Mouse (Mus musculus) hindlimb bud, embryonic 11.5 days (tissue): ENCODE results near the gene Cacna1a.
A peak's percentile ranks its signal among the peaks of the same experiment; 100 is the strongest.

Experiments used
- DNase-seq: peaks from one replicate; pipeline ENCODE4 v3.0.0-alpha.2; 2012; ENCODE audit warnings: low read depth, low spot score; ENCODE audit errors: extremely low spot score

Cacna1a gene

DNA sequence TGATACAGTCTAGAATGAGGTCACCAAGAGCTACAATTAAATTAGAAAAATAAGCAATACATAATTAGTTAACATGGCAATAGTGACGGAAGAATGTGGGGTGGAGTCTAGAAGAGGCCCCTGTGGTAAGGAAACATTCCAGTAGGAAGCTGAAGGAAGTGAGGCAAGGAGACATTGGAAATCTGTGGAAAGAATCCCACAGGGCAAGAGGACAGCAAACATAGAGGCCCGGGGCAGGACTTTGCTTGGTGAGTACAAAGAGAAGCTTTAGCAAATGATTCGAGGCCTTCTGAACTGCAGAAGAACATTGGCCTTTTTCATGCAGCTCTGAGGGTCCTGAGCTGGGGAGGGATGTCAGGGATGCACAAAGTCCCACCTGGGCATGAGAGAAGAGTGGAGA lies at the start of gene Cacna1a:
Gene Cacna1a, plus strand, starts transcription at position 166 of the 400 bp plus-strand sequence.
- DNase-seq, result no peak

DNA sequence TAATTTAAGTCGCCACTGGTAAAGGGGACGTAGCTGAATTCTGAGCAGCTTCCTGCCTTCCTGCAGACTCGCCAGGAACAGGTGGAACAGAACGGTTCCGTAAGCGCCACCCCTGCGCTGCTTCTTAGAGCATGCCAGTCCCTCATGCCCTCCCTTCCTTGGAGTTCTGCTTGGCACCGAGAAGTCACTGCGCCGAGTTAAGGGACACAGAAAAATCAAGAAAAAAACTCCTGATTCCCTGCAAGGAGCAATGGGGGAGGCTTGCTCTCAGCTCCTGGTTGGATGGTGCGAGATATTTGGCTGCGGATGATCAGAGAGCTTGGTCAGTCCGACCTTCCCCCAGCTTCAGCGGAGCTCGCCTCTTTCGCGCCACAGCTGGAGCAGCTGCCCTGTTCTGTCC lies 49.7 kb upstream of the Cacna1a start:
- no peak for DNase-seq

DNA sequence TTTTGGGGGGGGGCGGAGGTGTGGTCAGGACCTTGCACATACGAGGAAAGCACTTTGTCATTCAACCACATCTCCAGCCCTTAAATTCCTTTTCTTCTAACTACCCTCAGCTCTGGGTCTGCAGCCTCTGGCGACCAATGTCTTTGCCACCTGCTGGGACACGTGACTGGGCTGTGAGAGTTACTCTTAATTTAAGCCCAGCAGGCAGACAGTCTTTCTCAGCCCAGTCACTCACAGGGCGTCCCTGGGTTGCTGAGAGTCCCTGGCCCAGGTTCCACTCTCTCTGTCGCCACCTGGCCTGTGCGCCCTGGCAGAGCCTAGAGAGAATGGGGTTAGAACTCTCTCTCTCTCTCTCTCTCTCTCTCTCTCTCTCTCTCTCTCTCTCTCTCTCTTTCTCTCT lies 48.9 kb upstream of the Cacna1a start:
- no peak for DNase-seq

DNA sequence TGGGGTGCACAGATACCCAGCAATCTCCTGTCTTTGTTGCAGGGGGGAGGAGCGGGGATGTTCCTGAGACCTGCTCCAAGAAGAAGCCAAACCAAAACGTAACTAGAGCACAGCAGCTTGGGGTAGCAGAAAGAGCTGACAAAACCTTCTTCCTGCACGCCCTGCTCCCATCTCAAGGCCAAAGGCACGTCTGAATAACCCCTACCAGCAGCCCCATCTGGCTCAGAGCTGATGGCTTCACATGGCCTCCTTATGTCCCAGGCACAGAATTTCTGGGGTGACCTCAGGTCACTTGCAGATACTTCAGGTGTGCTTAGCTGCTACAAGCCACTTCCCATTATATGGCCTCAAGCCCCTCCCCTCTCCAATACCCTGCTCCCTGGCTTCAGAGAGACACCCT lies 48.4 kb upstream of the Cacna1a start:
- DNase-seq, result no peak

DNA sequence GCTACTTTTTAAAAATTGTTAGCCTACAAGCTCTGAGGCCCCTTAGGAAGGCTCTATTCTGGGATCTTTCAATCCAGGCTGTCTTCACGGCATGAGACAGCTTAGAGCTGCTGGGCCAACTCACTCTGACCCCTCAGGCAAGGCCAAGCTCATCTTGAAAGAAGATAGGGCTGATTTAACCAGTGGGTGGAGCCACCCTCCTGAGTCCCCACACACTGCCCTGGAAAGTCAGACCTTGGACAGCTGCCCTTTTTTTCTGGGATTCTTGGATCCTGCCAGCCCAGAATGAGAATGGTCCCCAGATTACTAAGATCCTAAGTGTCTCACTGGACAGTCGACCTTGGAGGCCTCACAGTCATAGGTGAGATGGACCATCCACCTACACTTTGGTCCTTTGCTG lies 47.6 kb upstream of the Cacna1a start:
- DNase-seq, result no peak

DNA sequence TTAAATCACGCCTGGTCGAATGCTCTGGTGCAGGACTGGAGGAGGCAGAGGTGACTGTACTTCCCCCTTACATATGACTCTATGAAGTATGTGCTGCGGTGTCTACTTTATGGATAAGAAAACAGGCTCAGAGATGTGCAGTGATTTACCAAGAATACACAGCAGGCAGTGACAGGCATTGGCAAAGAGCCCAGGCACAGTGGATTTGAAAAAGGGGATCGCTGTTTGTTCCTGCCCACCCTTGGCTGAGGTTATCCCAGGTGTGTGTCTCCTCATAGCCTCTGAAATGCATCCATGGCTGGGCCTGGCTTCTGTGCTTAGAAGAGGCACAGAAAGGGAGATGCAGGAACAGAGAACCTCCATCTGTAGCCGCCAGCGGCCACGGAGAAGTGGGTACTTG lies 42.7 kb upstream of the Cacna1a start:
- no peak for DNase-seq

DNA sequence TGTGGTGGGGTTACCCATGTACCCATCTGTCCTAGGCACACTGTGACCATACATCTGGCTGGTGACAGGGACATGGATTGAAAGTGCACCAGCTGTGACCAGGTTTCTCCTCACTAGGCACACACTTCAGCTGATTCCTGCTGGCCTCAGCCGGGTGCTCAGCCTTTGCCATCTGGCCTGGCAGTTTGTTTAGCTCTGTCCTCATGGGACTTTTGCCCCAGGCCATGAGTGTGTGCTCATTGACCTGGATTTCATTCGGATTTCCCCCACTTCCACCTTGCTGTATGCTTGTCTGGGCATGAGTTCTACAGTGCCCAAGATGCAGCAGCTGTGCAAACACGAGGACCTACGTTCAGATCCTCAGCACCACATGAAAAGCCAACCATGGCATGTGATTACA lies 41.8 kb upstream of the Cacna1a start:
- DNase-seq, result no peak

DNA sequence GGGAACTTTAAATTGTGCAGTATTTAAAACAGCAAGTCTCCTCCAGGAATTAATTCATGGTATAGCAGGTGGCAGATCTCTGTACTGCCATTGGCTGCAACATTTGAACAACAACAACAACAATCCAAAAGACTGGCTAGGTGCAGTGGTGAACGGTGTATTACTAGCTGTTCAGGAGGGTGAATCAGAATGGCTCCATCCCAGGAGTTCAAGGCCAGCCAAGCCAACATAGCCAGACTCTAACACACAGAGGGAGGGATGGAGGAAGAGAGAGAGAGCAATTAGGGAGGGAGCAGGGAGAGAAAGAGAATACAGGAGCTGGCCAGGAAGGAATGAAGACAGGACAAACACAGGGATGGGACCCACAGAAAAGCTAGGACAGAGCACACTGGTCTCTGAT lies 38.7 kb upstream of the Cacna1a start:
- DNase-seq, result no peak

DNA sequence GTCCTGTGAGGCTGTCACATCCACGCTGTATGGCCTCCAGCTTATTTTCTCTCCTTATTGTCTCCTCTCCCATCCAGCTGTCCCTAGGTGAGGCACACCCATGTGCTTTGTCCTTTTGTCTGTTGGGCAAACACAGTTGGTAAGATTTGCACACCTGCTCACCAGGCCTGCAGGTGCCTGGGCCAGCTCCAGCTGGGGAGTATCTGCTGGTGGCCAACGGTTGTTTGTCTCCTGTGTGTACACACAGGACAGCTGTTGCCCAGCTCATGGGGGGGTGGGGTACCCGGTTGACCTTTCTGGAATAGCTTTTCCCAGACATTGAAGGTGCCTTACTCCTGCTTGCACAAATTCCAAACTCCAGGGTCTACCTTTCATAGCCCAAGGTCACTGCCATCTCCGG lies 37.3 kb upstream of the Cacna1a start:
- DNase-seq, result no peak

DNA sequence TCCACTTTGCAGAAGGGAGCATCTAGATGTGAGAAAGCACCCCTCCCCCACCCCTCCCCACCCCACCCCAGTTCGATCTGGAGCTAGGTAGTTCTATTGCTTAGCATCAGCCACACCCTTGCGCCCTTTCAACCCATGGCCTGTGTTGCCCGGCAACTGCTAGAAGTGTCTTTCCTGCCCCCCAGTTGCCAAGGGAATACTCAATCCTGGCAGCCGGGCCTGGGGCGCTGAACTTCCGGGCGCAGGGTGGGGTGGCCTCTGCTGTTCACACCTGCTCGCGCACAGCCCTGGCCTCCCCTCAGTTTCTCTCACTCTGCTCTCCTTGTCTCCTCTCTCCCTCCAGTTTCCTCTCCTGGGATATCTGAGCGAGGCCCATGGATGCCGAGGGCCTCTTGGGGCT lies 31.8 kb upstream of the Cacna1a start:
- no peak for DNase-seq

DNA sequence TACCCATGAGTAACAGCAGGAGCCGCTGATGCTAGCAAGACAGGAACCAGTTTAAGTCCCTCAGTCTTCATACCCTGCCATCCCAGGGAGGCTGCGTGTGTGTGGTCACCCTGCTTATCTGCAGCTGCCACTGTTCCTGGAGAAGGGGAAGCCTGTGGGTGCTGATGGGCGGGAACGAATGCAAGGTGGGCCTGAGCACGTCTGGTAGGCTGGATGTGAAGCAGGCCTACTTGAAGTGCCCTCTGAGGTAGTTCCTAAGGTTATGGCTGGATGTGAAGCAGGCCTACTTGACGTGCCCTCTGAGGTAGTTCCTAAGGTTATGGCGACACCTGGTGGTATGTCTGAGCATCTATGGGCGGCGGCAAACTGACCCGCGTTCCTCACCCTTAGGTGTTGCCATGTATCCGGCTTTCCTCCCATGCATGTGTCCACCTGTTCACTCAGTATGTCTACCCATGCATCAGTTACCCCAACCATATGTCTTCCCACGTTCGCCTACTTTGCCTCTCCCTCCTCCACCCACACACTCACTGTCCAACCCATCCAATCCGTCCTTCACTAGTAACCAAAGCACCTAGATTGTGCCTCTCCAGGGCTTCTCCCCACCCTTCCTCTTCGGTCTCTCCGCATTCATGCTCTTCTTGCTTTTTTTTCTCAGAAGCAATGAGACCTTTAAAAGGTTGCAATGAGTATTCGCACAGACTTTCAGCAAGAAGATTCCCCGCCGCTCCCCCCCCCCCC lies 30.4 kb upstream of the Cacna1a start:
- DNase-seq, result peak; percentile 44

DNA sequence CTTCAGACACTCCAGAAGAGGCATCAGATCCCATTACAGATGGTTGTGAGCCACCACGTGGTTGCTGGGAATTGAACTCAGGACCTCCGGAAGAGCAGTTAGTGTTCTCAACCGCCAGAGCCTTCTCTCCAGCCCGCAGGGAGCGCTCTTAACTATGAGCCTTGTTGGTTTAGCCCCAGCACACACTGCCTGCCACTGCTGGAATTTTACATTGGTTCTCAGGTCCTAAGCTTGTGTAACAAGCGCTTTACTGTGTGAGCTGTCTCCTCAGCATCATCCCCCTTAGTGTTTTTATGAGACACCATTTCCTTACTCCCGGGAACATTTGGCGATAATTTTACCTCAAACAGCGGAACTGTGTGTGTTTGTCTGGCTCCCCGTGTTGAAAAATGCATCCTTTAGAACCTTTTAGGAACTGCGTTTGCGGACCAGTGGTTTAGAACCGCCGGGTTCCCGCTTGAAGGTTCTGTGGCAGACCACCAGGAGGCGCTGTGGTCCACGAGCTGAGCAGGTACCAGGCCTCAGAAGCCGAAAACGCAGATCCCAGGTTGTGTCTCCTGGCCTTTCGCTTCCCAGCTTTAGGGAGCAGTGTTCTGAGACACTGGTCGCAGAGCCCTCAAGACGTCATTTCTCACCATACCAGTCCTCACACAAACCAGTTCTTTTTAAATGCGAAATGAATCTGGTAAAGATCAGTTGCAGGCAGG lies 24.7 kb upstream of the Cacna1a start:
- DNase-seq, result peak; percentile 39

DNA sequence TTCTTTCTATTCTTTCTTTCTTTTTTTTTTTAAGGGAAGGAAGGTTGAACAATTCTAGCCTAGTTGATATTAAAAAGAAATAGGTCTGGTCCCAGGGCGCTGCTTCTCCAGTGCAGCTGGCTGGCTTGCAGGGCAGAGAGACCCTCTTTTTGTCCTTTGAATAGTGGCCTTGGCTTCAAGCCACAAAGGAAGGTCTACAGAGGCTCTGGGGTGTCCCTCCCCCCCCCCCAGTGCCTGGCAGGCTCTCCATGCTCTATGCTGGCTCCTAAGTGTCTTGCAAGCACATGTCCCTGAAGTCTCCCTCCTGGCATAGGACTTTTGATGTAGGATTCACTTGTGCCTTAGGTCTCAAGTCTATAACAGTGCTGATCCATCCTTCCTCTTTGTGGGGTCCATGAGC lies 23.0 kb upstream of the Cacna1a start:
- DNase-seq, result no peak

DNA sequence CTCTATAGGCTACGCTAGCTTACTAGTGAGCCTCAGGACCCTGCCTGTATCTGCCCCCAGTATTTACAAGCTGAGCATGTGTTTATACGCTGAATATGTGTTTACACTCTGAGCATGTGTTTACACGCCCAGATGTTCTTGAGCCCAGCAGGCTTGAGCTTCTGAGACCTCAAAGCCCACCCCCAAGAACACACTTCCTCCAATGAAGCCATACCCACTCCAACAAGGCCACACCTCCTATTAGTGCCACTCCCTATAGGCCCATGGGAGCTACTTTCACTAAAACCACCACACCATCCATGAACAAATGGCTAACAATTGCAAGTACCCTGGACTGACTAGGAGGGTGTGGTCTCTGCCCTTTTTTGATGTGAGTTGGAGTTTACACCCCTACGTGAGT lies 17.3 kb upstream of the Cacna1a start:
- DNase-seq, result no peak

DNA sequence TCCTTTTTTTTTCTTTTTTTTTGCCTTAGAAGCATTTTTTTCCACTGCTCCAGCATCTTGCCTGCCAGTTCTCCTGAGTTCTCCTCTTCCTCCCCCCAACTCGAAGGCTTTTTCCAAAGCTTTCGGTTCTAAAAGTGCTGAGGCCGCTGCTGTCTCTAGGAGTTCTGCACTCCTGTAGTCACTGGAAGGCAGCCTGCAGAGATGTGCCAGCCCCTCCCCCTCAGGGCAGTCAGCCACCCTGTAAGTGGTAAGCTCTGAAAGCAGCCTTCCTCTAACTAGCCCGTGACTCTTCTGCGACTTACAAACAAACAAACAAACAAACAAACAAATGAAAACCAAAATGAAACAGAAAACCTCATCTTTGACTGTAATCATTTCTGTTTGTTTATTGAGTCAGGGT lies 13.2 kb upstream of the Cacna1a start:
- no peak for DNase-seq

DNA sequence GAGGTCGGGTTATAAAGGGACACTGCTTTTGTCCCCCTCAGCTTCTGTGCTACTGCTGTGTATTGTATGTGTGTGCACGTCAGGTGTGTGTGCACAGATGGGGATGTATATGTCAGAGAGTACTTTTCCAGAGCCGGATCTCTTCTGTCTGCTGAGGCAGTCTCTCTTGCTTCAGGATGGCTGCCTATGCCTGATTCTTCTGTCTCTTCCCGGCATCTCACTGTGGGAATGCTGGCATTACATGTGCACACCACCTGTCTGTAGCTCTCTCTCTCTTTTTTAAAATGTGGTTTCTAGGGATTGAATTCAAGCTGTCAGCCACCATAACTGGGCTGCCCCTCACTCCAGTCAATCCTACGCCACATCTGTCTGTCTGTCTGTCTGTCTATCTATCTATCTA lies 12.4 kb upstream of the Cacna1a start:
- no peak for DNase-seq

DNA sequence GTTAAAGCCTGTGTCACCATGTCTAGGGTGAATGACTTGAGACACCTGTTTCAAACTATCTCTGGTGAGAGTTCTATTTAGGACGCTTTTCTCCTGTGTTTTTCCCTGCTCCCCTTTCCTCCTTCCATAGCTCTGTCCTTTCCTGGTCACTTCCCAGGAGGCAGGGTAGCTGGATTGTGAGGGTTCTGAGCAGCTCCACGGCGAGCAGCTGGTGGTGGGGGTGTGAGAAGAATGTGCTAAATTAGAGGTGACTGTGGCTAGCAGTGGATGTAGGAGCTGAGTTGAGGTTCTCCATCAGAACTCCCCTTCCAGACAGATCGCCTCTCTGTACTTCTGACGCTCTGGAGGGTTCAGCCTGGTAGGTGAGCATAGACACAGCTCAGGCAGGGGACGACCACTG lies 11.7 kb upstream of the Cacna1a start:
- DNase-seq, result no peak

DNA sequence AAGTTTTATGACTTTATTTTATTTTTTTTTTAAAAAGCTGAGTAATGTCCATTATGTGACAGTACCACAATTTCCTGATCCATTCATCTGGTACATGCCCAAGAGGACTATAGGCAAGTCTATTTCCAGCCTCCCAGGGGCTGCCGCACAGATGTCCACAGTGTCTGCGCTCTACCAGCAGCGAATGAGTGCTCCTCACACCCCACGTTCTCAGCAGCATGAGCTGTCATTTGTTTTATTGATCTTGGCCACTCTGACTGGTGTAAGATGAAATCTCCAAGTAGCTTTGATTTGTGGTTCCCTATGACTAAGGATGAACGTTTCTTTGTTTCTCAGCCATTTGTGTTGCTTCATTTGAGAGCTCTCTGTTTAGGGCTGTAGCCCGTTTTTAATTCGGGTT lies 6.6 kb upstream of the Cacna1a start:
- DNase-seq, result no peak

DNA sequence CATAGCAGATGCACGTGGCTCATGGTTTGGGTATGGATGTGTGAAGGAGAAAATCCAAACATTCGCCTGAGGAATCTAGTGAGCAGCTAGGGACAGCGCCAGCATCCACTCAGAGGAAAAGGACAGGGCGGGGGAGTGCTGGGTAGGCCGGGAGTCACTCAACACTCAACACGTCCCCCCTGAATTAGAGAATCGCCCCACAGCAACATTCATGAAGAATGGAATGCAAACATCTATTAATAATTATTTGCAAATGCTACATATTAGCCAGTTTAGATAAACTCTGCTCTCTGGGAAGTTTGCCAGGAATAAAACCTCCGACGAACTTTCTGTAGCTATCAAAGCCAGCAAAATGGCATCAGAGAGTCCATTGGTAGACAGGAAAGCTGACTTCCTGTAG lies 533 bp downstream of the Cacna1a start:
- no peak for DNase-seq

DNA sequence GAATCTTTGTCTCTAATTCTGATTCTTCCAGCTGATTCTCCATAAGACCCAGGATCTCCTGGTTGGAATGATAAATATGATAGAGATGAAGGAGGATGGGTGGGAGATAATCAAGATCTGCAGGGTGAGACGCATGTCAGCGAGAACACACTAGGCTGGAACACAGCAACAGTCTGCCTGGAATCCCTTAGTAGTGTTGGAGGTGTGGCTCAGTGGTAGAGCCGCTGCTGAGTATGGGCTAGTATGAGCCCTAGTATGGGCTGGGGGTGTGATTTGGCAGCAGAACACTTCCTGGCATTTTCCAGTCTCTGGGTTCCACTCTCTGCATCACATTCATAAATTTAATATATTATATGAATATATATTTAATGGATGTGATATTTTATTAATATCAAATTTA lies 933 bp downstream of the Cacna1a start:
- no peak for DNase-seq

DNA sequence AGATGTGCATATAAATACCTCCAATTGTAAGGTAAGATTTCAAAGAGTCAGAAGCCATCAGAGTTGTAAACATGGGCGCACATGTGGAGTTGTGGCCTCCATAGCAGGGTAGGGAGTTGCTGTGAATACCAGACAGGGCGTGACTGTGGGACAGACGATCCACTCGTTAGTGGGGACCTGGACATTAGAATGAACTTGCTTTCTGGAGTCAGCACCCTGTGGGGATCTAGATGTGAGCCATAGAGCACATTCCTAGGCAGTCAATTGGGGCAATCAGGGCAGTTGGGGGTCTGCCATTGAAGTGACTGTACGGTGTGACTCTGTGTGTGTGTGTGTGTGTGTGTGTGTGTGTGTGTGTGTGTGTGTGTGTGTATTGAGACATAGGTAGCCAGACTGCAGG lies 3.4 kb downstream of the Cacna1a start:
- no peak for DNase-seq

DNA sequence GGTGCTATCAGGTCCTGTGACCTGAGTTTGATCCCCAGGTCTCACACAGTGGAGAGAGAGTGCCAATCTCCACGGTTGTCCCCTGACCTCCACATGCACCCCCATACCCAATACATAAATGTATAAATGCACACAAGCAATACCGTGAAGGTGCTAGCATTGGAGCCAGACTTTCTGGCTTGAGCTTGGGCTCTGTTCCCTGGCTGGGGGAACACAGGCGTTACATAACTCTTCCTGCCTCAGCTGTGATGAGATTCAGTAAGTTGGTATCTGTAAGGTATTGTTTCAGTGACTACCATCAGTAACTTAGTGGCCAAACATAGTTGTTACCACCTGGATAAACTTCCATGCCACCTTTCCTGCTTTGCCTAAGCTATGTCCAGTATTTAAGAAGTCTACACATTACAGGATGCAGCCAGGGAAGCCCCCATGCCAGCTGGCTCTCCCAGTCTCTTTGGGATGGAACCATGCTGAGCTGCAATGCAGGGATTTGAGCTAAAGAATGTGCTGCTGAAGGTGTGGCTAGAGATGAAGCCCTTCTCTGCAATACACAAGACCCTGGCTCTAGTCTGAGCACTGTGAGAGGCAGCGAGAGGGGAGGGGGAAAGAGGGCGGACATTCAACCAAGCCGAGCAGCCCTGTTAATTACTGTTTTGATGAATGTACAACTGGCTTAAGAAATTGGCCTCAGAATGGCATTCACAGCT lies 7.7 kb downstream of the Cacna1a start:
- no peak for DNase-seq
